Mouse (Mus musculus) cerebellum, postnatal 4 days (tissue): ENCODE measurements around the gene Cdkn2c.
"Not testable (repeated sequence)": the region's sequence is repeated elsewhere in the genome, so short reads cannot be mapped to it uniquely, and the experiment has no call there.

Source experiments
- DNase-seq, 2 experiments: peaks; one replicate each; pipeline ENCODE4 v3.0.0; 2022; ENCODE audit warnings: low spot score in 2 of 2, mixed read lengths in 1 of 2

Cdkn2c gene

DNA sequence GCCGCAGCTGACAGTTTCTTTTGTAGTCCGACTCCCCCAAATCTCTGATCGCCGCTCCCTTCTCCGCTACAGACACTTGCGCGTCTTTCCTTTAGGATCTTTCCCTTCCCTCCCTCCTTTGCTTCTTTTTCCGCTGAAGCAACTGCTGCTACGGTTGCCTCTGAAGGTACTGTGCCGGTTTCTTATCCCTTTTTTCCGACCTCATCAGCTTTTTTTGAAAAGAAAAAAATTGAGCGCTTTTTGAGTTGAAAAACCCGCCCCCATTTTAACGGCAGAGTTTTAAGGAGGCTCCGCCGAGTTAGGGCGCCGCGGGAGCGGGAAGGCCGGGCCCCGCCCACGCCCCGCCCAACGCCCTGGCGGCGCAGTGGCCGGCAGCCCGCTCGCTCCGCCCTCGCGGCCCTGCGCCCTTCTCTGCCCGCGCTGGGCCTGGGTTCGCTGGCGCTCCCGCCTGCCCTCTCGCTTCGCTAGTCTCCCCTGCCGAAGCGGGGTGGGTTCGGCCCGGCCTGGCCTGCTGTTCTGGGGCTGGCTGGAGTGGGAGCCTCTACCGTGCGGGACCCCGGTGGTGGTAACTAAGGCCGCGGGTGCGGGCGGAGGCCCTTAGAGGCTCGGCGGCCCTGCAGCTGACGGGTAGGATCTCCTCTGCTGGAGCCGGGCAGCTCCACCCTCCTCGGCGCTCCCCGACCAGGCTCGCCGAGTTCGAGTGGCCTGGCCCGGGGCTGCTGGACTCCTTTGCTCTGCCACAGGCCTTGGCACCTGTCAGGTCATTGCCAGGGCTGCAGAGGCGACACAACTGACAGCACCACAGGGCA, at the start of gene Cdkn2c:
Cdkn2c (minus strand) TSS at position 729 of the 809 bp plus-strand sequence.
- DNase-seq, result peak; percentile 52 to 82

DNA sequence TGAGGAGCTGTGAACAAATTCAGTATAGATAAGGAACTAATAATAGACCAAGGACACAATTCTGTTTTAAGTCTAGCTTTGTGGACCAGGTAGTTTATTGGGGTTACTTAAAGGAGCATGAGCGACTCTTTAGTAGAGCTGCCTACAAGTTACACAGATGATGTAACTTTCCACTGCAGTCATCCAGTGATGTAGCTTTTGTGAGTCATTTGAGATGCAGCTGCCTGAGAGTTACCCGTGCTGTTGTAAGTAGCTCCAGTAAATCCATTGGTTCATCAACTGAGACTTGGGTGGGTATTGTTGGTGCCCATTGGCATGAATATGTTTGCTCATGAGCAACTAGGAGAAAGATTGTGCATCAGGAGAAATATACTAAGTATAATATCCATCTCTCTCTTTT, 38.4 kb upstream of the Cdkn2c start:
- DNase-seq, result no peak

DNA sequence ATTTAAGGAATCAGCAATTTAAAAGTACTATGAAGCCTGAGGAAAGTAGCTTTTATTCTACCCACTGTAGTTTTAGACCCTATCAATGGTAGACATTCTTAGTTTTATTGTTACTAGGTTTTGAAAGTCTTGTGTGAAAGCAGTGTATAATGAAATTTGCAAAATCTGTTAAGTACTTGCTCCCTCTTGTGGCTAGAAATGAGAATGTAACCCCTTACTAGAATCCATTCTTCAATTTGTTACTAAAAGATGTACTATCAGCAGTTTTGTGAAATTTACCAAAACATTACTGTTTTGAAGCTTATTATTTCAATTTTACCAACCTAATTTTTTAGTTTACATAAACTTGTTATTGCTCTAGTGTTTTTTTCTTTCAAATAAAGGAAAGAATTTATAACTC, 36.6 kb upstream of the Cdkn2c start:
- DNase-seq, result no peak

DNA sequence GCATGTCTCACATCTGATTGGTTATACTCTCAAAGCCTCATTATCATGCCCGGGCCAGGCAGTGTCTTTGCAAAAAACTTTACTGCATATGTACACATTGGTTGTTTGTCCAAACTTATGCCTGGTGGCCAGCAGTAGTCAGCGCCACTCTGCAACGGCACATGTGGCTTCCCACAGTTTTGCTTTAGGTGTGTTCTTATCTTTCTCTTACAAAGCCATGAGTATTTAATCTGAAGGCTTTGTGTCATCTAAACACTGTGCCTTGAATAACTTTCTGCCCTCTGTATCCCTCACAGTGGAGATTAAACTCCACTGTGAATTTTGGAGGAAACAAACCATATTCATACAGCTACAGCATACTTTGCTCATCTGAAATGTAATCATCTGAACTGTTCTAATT, 33.7 kb upstream of the Cdkn2c start:
- DNase-seq, result not testable (repeated sequence)

DNA sequence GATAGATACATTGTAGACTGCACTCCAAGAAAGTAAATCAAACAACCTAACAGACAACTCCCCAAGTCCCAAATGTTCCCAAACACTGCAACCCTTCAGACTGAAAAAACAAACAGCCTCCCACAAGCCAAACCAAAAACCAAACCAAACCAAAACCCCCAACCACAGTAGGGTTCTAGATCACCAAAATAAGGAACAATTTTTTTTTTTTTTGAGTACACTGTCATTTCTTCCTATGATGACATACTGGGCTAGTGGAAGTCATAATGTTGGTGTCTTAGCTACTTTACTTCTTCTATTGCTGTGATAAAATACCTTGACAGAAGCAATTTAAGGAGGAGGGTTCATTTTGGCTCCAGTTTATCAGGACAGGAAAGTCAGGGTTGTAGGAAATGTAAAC, 25.7 kb upstream of the Cdkn2c start:
- no peak for DNase-seq

DNA sequence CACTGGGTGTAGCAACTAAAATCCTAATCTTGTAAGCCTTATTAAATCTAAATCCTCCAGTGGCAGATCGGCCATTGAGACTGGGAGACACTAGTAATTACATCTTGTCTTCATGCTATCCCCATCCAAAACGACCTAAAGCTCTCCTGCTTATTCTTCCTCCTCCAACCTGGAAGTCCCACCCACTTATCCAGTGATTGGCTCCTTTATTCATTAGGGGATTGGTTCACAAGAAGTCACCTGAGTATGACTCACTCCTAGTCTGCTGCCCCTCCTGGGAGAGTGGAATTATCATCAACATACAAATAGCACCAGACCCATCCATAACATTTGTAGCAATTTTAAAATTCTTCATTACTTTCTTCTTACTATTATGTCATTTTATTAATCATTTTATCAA, 16.6 kb upstream of the Cdkn2c start:
- DNase-seq, result no peak

DNA sequence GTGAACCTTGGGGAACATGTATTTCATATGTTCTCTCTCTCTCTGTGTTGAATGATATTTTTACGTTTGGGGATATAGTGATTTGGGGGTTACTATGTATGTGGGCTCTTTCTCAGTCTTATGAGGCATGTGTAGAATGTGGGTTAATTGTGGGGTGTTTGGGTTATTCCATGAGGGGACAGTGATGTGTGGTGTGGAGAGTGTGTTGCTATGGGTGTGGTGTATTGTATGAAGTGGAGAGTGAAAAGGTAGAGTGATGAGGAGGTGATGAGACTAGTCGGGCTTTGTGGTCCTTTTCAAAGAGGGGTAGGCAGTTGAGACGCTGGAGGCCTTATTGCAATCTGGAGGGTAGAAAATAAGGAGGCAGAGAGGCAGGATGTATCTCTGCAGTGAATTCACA, 10.2 kb upstream of the Cdkn2c start:
- no peak for DNase-seq

DNA sequence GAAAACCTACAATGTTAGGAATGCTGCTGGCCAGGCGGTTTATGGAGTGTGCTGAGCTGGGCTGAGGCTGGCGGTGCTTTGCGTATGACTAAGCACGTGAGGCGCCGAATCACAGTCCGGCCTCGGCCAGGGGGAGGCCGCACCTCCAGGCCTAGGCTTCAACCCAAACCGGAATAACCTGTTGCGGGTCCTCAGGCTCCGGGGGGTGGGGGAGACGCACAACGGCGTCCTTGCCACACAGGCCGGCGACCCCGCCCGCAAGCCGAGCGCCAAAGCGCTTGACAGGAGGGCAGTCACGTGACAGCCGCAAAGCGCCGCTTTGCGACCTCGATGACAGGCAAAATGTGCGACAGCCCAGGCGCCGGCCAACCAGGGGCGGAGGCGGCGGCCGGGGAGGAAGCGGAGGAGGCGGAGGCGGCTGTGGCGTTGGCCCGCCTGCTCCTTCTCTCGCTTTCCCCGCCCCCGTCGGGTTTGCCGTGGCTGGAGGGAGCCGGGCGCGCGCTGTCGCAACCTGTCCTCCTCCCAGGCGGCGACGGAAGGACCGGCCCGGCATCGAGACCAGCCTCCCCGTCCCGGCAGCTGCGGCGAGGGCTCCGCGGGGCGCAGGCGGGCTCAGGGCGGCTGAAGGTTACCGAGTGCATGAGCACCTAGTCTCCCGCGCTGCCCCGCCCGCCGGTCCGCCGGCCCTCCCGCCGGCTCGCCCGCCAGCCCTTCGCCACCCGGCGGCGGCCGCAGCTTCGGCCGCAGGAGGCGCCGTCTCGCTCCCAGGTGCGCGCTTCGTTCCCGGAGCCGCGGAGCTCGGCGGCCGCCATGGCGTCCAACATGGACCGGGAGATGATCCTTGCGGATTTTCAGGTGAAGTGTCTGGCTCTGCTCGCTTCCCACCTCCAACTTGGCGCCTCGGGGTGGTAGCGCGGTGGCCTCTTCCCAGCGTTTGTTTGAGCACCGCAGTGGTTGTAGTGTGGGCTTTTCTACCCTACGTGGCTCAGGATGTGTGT, 9.5 kb upstream of the Cdkn2c start, which contains the start of gene Faf1:
Faf1 (plus strand) TSS at position 371 of the 998 bp plus-strand sequence.
- peak; percentile 91 to 97 for DNase-seq

DNA sequence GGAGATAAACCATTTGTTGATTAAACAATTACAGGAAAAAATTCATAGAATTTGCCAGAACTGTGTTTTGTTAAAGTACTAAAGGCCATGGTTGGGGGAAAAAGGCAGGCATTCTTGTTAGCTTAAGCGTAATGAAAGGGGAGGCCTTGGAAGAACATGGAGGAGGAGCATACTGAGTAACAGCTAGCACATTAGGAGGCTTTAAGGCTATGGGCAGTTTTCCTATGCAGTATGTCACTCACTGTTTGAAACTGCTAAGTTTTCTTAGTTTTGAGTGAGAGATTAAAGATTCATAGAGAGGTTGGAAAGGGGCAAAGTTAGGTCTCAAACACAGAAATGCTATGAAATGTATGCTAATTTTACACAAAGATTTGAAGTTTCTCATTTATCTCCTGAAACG, 7.1 kb upstream of the Cdkn2c start:
- DNase-seq, result no peak

DNA sequence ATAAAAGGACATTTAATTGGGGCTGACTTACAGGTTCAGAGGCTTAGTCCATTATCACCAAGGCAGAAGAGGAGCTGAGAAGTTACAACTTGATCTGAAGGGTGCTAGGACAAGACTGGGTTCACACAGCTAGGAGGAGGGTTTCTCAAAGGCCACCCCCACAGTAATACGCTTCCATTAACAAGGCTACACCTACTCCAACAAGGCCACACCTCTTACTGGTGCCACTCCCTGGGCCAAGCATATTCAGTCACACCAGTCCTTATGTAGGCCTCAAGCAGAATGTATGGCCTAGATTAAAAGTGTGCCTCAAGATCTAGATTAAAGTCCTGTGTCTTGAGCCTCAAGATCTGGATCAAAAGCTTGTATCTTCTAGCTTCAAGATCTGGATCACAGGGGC, 5.0 kb upstream of the Cdkn2c start:
- no peak for DNase-seq

DNA sequence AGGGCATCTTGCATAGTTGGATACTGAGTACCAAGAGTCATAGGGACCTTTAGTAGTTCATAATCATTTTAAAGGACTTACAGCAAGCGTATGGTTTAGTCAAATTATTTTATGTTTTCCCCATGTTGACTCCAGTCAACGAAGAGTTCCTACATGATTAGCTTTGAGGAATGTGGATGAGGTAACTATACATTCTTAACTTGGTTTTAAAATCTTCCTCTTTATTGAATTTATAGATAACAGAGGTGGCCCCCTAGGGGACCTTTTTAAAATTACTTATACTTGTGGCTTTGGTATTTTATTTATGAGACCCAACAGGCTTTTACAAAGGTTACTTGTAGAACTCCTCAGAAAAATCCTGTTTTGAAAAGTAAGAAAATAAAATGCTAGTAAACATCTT, 3.2 kb upstream of the Cdkn2c start:
- no peak for DNase-seq

DNA sequence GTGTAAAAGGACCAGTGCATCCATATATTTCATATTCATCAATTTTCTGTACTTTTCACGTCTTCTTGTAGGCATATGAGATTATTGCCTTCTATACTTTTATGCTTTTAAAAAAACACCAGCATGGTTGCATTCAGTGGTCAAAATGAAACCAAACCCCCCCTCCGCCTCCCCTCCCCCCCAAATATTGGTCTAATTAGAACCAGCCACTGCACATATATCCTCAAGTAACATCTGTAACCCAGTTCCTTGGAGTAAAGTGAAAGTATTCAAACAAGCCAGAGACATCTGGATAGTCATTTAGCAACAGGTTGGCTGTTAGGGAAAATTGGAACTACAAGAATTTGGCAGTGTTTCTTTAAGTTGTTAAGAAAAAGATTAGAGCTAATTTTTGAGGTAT, 529 bp upstream of the Cdkn2c start:
- no peak for DNase-seq

DNA sequence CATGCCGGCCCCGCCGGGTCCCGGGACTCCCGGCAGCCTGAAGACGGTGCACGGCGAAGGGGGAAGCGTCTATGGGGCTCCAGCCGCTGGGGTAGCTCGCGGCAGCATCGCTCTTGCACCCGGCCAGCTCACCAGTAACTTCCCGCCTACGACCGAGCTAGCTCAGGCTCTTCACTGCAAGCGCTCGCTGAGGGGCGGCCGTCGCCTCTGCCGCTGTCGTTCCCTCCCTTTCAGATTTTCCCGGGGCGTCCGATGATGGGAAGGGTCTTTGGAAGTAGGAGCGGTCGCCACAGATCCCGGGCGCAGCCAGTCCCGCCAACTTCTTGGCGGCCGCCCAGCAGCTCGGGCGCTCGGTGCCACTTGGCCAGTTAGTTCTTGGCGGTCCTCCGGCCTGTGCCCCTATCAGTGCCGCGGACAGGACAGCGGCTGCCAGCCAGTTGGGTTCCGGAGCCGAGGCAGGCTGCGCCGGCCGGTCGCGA, 968 bp downstream of the Cdkn2c start:
- peak in 1 of 2 experiments; percentile 73 for DNase-seq

DNA sequence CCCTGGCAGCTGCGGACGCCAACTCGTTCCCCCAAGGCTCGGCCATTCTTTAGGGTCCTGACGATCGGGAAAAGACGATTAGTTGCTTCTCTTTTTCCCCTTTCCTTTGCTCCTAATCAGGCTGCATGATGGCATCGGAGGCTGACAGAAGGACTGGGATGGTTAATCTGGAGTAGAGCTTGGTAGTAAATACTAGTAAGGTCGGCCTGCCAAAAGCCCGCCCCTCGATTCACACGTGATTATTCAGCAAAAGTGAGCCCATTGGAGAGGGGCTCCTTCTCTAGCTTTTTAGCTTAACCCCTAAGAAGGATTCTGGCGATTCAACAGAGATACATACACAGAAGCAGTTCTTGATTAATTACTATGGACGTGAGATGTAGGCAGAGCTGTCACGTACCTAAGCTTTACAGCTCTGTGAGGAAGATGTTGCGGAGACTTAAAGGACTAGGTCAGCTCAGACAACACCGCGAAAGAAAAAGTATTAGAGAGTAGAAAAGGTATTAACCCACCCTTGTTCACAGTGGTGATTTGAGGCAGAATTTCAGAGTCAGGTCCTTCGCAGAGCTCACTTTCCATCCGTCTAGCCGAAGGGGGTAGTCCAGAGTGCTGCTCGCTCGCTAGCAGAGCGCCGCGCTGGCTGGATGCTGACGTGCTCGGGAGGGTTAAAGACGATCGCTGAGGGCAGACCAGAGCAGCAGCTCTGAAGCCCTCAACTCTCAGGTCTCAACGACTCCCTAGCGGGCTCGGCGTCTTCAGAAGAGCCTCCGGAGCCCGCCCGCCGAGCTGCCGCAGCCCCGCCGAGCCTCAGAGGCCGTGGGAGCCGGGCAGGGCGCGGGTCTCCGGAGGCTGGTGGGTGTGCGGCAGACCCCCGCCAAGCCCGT, 1.6 kb downstream of the Cdkn2c start:
- peak in 1 of 2 experiments; percentile 48 for DNase-seq

DNA sequence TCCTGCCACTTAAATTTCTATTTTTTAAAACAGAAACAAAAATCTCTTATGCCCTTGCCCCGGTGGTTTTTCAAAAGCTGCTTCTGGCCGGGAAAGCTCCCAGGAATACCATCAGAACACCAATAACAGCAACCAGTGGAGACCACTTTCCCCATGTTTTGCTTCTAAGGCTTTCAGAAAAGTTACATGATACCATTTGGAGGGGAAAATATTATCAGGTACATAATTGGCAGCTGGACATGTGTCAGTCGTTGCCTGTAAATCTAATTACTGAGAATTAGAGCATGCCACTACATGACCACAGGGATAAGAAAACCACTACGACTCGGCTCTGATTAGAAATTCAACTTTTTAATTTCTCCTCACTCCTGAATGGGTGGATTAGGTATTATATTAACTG, 2.9 kb downstream of the Cdkn2c start:
- no peak for DNase-seq

DNA sequence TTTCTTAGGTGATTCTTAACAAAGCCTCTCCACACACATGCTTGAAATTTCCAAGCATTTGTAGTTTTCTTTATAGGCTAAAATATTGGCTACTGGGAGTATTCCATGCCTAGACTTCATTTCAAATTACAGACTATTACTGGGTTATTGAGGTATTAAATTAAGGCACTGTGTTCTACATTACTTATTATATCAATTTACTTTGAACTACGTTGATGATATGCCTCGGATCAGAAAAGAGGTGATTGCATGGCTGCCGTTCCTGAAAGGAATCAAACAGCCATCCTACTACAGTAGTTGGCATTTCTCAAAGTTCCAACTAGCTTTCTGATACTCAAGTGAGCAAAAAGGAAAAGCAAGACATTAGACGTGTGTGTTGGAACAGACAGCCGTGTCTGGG, 4.7 kb downstream of the Cdkn2c start:
- no peak for DNase-seq

DNA sequence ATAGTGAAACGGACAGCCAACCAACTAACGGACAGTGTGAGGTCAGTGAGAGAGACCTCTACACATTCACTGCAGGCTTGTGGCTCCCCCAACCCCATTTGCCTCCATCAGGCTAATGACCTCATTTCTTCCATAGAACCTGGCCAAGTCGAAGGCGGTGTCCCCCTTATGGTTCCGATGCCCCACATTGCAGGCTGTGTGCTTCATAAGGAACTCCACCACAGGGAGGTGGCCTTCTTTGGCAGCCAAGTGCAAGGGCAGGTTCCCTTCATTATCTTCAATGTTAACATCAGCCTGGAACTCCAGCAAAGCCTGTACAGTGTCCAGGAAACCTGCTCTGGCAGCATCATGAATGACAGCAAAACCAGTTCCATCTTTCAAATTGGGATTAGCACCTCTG, 5.8 kb downstream of the Cdkn2c start:
- no peak for DNase-seq

DNA sequence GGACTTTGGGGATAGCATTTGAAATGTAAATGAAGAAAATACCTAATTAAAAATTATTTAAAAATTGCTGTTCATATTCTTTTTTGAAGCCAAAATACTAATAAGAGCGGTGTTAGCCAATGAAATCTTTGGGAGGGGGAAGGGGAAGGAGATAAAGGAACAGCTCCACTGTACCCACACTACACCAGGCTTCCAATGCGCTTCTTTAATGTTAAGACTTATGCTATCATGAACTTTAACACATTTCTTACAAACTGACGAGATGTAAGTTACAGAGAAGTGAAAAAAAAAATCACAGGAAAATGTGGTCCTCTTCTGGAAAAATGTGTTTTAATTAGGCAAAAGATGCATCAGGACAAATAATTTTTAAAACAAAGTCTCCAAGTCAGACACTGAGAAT, 6.4 kb downstream of the Cdkn2c start:
- no peak for DNase-seq

DNA sequence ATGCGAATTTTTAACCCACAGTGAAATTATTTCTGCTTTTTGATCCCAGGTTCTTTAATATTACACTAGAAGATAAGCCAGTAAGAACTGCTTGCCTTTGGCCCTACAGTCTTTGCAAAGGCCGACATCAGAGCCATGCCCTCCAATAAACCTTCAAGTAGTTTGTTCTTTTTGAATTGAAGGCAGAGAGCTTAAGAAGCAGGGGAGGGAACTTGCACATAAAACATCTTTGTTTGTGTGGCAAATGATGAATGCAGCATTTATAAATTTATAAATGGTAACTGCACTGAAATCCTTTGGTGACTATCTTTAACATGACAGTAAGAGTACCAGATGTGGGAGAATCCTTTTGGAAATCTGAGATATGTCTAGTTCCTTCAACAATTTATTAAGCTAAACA, 7.4 kb downstream of the Cdkn2c start:
- no peak for DNase-seq

DNA sequence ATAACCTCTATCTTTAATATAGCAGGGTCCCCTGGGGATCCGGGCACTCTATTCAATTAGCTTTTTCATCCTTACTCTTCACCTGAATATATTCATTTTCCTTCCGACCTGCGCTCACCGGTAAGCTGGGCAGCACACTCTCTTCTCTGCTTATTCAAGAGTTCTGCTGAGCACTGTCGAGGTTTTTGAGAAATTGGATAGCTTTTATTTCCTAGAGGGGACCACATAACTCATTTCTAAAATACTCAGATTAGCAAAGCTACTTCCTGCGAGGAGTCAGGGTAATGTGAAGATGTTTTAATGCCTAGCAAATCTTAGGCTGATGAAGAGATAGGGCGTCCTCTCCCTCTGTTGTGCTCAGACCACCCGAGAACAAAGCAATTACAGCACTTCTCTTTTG, 8.2 kb downstream of the Cdkn2c start:
- DNase-seq, result no peak

DNA sequence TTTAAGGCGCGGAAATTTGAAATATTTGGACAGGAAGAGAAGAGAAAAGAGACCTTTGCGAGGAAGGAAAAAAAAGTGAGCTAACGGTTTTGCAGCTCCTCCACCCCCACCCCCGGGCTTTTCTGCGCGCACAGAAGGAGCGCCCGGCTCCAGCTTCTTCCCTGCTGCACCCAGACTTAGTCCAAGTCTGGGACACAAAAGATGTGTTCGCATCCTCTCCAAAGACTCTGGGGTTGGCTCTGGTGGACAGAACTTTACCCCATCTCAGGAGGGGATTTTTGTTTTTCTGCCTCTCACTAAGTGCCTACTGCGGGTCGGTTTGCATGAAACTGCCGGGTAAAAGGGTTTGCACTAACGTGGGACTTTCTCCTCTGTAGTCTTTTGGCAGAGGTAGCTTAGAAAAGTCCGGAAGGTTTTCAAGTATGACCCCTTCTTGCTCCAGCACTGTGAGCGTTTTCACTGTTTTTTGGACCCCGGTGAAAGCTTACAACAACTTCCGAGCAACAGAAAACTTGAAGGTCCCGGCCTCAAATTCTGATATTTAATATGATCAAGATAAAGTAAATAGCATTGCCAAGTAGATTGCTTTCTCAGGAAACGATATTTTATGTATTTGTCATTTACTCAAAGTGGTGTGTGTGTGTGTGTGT, 9.0 kb downstream of the Cdkn2c start:
- no peak for DNase-seq
